Mouse (Mus musculus) forebrain, embryonic 11.5 days (tissue): ENCODE results near the gene Dpagt1. TPM values are rescaled to one million over a fixed set of nuclear protein-coding genes. Genes with fewer than 3 reads are reported as not detected.

Source experiments
- ATAC-seq: fragments of 200-750 bp; cut with Nextera tagmentation; replicated peaks from 2 replicates; pipeline ENCODE4 v1.8.0; 2017; ENCODE audit warnings: moderate TSS enrichment; ENCODE audit not compliant: low FRiP score
- DNase-seq: peaks from one replicate; pipeline ENCODE4 v3.0.0-alpha.2; 2017; ENCODE audit warnings: low spot score
- H3K27ac ChIP-seq: fragments of 300-500 bp; sonication (generic); 2 replicates; pipeline ENCODE4 v1.5.1; 2014; ENCODE audit warnings: low read depth, low read length
- H3K27me3 ChIP-seq: fragments of 300-500 bp; sonication (generic); 2 replicates; pipeline ENCODE4 v1.6.1; 2014; ENCODE audit warnings: mild to moderate bottlenecking, low read length, mixed read lengths; ENCODE audit not compliant: control insufficient read depth, insufficient read depth
- H3K36me3 ChIP-seq: fragments of 300-500 bp; sonication (generic); 2 replicates; pipeline ENCODE4 v1.6.1; 2014; ENCODE audit warnings: mild to moderate bottlenecking, low read length, moderate library complexity, mixed read lengths; ENCODE audit not compliant: control insufficient read depth, insufficient read depth
- H3K4me1 ChIP-seq: fragments of 300-500 bp; sonication (generic); replicated peaks from 2 replicates; pipeline ENCODE4 v1.6.1; 2014; ENCODE audit warnings: low read length, mixed read lengths; ENCODE audit not compliant: control insufficient read depth, insufficient read depth
- H3K4me2 ChIP-seq: fragments of 300-500 bp; sonication (generic); 2 replicates; pipeline ENCODE4 v1.6.1; 2014; ENCODE audit warnings: low read depth, mild to moderate bottlenecking, low read length, moderate library complexity, mixed read lengths; ENCODE audit not compliant: severe bottlenecking
- H3K4me3 ChIP-seq: fragments of 300-500 bp; sonication (generic); 2 replicates; pipeline ENCODE4 v1.5.1; 2014; ENCODE audit warnings: low read depth, low read length
- H3K9ac ChIP-seq: fragments of 300-500 bp; sonication (generic); 2 replicates; pipeline ENCODE4 v1.6.1; 2014; ENCODE audit warnings: low read length
- H3K9me3 ChIP-seq: fragments of 300-500 bp; sonication (generic); 2 replicates; pipeline ENCODE4 v1.6.1; 2016; ENCODE audit warnings: low read length, mixed read lengths; ENCODE audit not compliant: control insufficient read depth
- WGBS: fragments of 180-500 bp; shearing (Covaris S2); extraction: QIAGEN DNeasy Blood & Tissue Kit; methylation state at CpG from one replicate; pipeline ENCODE4 v1.1.7; 2014; 5-methylcytosine and 5-hydroxymethylcytosine counted together
- polyA plus RNA-seq: library from polyadenylated mRNA; unstranded; fragments of >200 nt; fragmentation: Nextera tagmentation; extraction: Ambion mirVana; gene quantifications from 2 replicates; pipeline ENCODE4 v1.2.1, GENCODE M21; 2014

The Dpagt1 gene
- polyA plus RNA-seq, result 47.7 and 49.1 TPM in 2 replicates

GRCm38 (mm10) chr9:44325768-44326370, at the start of gene Dpagt1:
TSS of gene Dpagt1 (plus strand) at chr9:44326019.
- DNase-seq (peak; percentile 59), ATAC-seq (no peak; the same call in 1 of the 2 replicates)
- WGBS, result 3% methylated on average over 12 of the region's 12 CpGs
- Histone ChIP-seq H3K36me3 (no peaks in the 10 kb centered on the region; the same call in 1 of the 2 replicates), H3K4me2 (peak within 1 kb of the TSS; percentile 75), H3K27ac (peak within 1 kb of the TSS; percentile 87), H3K4me1 (peaks cover 4% of the 10 kb centered on the region; the same call in 1 of the 2 replicates), H3K9ac (peak within 1 kb of the TSS; percentile 93), H3K27me3 (no peaks in the 10 kb centered on the region), H3K4me3 (peak within 1 kb of the TSS; percentile 78), H3K9me3 (no peaks in the 10 kb centered on the region)

- Histone ChIP-seq H3K9ac (no peak overlapping the region), H3K36me3 (no peaks in the 10 kb centered on the region), H3K4me1 (peaks cover 5% of the 10 kb centered on the region), H3K9me3 (no peaks in the 10 kb centered on the region), H3K4me3 (no peak overlapping the region), H3K27ac (no peak overlapping the region), H3K27me3 (no peaks in the 10 kb centered on the region), H3K4me2 (no peak overlapping the region)
- DNase-seq (no peak), ATAC-seq (no peak)
- 82% methylated on average over 5 of the region's 5 CpGs for WGBS
These were observed 42.6 kb upstream of the Dpagt1 start for GRCm38 (mm10) chr9:44283183-44283582.

- H3K4me1 ChIP-seq, result peaks cover 12% of the 10 kb centered on the region
- no peaks in the 10 kb centered on the region; the same call in 1 of the 2 replicates for H3K9me3 ChIP-seq
- DNase-seq (no peak), ATAC-seq (no peak)
- no peaks in the 10 kb centered on the region for H3K27me3 ChIP-seq
- no peak overlapping the region for H3K27ac ChIP-seq
- H3K4me3 ChIP-seq, result no peak overlapping the region
- H3K4me2 ChIP-seq, result no peak overlapping the region; the same call in 1 of the 2 replicates
- H3K36me3 ChIP-seq, result no peaks in the 10 kb centered on the region
- H3K9ac ChIP-seq, result no peak overlapping the region
- WGBS, result 9% methylated on average over 6 of the region's 6 CpGs
These were observed 39.5 kb upstream of the Dpagt1 start for GRCm38 (mm10) chr9:44286256-44286850.

- 6% methylated on average over 11 of the region's 11 CpGs for WGBS
- no peak for ATAC-seq
- H3K9ac ChIP-seq, result peak overlapping the region; percentile 80
- no peak for DNase-seq
- peaks cover 12% of the 10 kb centered on the region for H3K4me1 ChIP-seq
- no peak overlapping the region for H3K27ac ChIP-seq
- no peaks in the 10 kb centered on the region; the same call in 1 of the 2 replicates for H3K9me3 ChIP-seq
- H3K27me3 ChIP-seq, result no peaks in the 10 kb centered on the region
- peak overlapping the region; percentile 97 for H3K4me2 ChIP-seq
- no peaks in the 10 kb centered on the region for H3K36me3 ChIP-seq
- H3K4me3 ChIP-seq, result peak overlapping the region; percentile 72
These were observed 38.8 kb upstream of the Dpagt1 start for GRCm38 (mm10) chr9:44287003-44287400.

GRCm38 (mm10) chr9:44287401-44288075, 38.3 kb upstream of the Dpagt1 start:
- Histone ChIP-seq H3K27me3 (no peaks in the 10 kb centered on the region), H3K4me2 (peak overlapping the region; percentile 97), H3K9ac (peak overlapping the region; percentile 80), H3K4me1 (peaks cover 12% of the 10 kb centered on the region), H3K36me3 (no peaks in the 10 kb centered on the region), H3K4me3 (peak overlapping the region; percentile 72), H3K27ac (0 out of 2 replicates have a peak overlapping the region, but pooled peaks have one; percentile 18), H3K9me3 (no peaks in the 10 kb centered on the region; the same call in 1 of the 2 replicates)
- ATAC-seq, result peak; percentile 56
- under 1% methylated on average over 46 of the region's 47 CpGs for WGBS
- DNase-seq, result peak; percentile 80

GRCm38 (mm10) chr9:44288076-44288958, 37.5 kb upstream of the Dpagt1 start, which contains the start of gene Abcg4:
TSS of gene Abcg4 (minus strand) at chr9:44288615.
- Histone ChIP-seq H3K27ac (0 out of 2 replicates have a peak within 1 kb of the TSS, but pooled peaks have one; percentile 18), H3K9me3 (no peaks in the 10 kb centered on the region; the same call in 1 of the 2 replicates), H3K4me1 (peaks cover 12% of the 10 kb centered on the region), H3K9ac (peak within 1 kb of the TSS; percentile 80), H3K4me2 (peak within 1 kb of the TSS; percentile 97), H3K27me3 (no peaks in the 10 kb centered on the region), H3K36me3 (no peaks in the 10 kb centered on the region), H3K4me3 (peak within 1 kb of the TSS; percentile 72)
- DNase-seq, result peak; percentile 73
- 1% methylated on average over 38 of the region's 38 CpGs for WGBS
- peak; percentile 72 for ATAC-seq

- H3K27me3 ChIP-seq, result no peaks in the 10 kb centered on the region
- DNase-seq (no peak), ATAC-seq (no peak)
- 5% methylated on average over 11 of the region's 11 CpGs for WGBS
- H3K9me3 ChIP-seq, result no peaks in the 10 kb centered on the region; the same call in 1 of the 2 replicates
- no peak overlapping the region for H3K27ac ChIP-seq
- H3K9ac ChIP-seq, result 0 out of 2 replicates have a peak overlapping the region, but pooled peaks have one; percentile 80
- H3K36me3 ChIP-seq, result no peaks in the 10 kb centered on the region
- peak overlapping the region; percentile 72 for H3K4me3 ChIP-seq
- H3K4me2 ChIP-seq, result peak overlapping the region; percentile 97
- H3K4me1 ChIP-seq, result peaks cover 12% of the 10 kb centered on the region
These were observed 36.9 kb upstream of the Dpagt1 start for GRCm38 (mm10) chr9:44288959-44289291.

GRCm38 (mm10) chr9:44292490-44292889, 33.3 kb upstream of the Dpagt1 start:
- WGBS, result 72% methylated on average over 3 of the region's 3 CpGs
- Histone ChIP-seq H3K27ac (no peak overlapping the region), H3K27me3 (no peaks in the 10 kb centered on the region), H3K36me3 (no peaks in the 10 kb centered on the region; the same call in 1 of the 2 replicates), H3K9ac (no peak overlapping the region), H3K4me3 (no peak overlapping the region), H3K4me1 (peaks cover 7% of the 10 kb centered on the region; the same call in 1 of the 2 replicates), H3K9me3 (no peaks in the 10 kb centered on the region; the same call in 1 of the 2 replicates), H3K4me2 (no peak overlapping the region)
- ATAC-seq, result no peak
- DNase-seq, result no peak
